In the genomic region with DNA sequence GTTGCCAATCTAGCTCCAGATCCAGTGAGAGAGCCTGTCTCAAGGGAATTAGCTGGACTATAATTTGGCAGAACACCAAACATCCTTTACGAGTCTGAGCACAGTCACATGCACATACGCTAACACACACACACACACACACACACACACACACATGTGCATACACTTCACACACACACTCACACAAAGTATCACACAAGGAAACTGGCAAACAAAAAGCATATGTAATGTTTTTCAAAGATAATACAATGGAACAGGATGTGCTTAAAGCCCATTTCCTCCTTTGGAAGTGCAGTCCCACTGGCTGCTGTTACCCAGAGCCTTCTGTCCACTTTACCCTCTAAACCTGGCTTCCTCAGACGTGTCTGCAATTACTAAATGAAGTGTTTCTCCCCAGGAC, we compare ENCODE assay signal across 25 mouse cellular contexts.
"Had no signal": no experiment of that assay in that cellular context is flagged by ENCODE, and none has a peak within 500 bp of the region (broad histone marks: within the 10 kb centered on the region; RNA-seq: fewer than 3 reads in every experiment).

No protein-coding gene starts in this region.

- H3K4me3 ChIP-seq: heart, adult 2 months; heart, embryonic 13.5 days; heart, embryonic 15.5 days; hindbrain, embryonic 13.5 days; hindbrain, embryonic 15.5 days; limb, embryonic 12.5 days; limb, embryonic 15.5 days; liver, embryonic 12.5 days had no signal

- ATAC-seq: forebrain, postnatal 0 days; hindbrain, postnatal 0 days; intestine, embryonic 16.5 days; liver, embryonic 12.5 days had no signal

- H3K4me1 ChIP-seq: hindbrain, embryonic 13.5 days; hindbrain, embryonic 15.5 days; limb, embryonic 12.5 days; limb, embryonic 15.5 days had no signal

- H3K4me2 ChIP-seq: heart, embryonic 11.5 days; heart, embryonic 13.5 days; heart, embryonic 15.5 days; hindbrain, embryonic 13.5 days; hindbrain, embryonic 15.5 days; limb, embryonic 12.5 days; limb, embryonic 15.5 days; liver, embryonic 12.5 days had no signal

- H3K27me3 ChIP-seq: heart, embryonic 13.5 days; heart, embryonic 15.5 days; hindbrain, embryonic 13.5 days; hindbrain, embryonic 15.5 days; limb, embryonic 12.5 days; limb, embryonic 15.5 days; liver, embryonic 12.5 days had no signal

- H3K9ac ChIP-seq: forebrain, postnatal 0 days; heart, embryonic 13.5 days; heart, embryonic 15.5 days; hindbrain, embryonic 13.5 days; hindbrain, embryonic 15.5 days; limb, embryonic 12.5 days; limb, embryonic 15.5 days; liver, embryonic 12.5 days; liver, embryonic 14.5 days had no signal

- H3K9me3 ChIP-seq: hindbrain, embryonic 15.5 days; limb, embryonic 15.5 days had no signal

- H3K36me3 ChIP-seq: heart, embryonic 13.5 days; heart, embryonic 15.5 days; hindbrain, embryonic 13.5 days; hindbrain, embryonic 15.5 days; limb, embryonic 12.5 days; limb, embryonic 15.5 days; liver, embryonic 12.5 days had no signal

- H3K27ac ChIP-seq: heart, adult 2 months; heart, embryonic 13.5 days; heart, embryonic 15.5 days; hindbrain, embryonic 13.5 days; hindbrain, embryonic 15.5 days; hindbrain, postnatal 0 days; limb, embryonic 12.5 days; limb, embryonic 15.5 days; liver, embryonic 12.5 days; liver, embryonic 14.5 days had no signal

- DNase-seq: forebrain, postnatal 0 days; gastrocnemius, postnatal 14 days; gastrocnemius, postnatal 36 days; heart, adult 2 months; heart, postnatal 14 days; heart, postnatal 36 days; kidney, adult 11 months; kidney, adult 2 months; kidney, adult 9 months; kidney, postnatal 14 days; kidney, postnatal 36 days; layer of hippocampus, adult 9-11 months; layer of hippocampus, postnatal 36 days; left cerebral cortex, postnatal 4 days had no signal
